Mouse (Mus musculus) embryonic fibroblast, embryonic 13.5 days (primary cell): ENCODE results near the gene Jdp2.

Experiments
- CTCF ChIP-seq: IDR thresholded peaks from 2 replicates; pipeline ENCODE4 v1.5.1; 2011; ENCODE audit warnings: mild to moderate bottlenecking, control low read depth, low read length, moderate library complexity, borderline replicate concordance; ENCODE audit not compliant: insufficient read depth
- POLR2A ChIP-seq: IDR thresholded peaks from 2 replicates; pipeline ENCODE4 v1.6.1; 2011; ENCODE audit warnings: low read depth, mild to moderate bottlenecking, control low read depth, low read length, moderate library complexity

DNA sequence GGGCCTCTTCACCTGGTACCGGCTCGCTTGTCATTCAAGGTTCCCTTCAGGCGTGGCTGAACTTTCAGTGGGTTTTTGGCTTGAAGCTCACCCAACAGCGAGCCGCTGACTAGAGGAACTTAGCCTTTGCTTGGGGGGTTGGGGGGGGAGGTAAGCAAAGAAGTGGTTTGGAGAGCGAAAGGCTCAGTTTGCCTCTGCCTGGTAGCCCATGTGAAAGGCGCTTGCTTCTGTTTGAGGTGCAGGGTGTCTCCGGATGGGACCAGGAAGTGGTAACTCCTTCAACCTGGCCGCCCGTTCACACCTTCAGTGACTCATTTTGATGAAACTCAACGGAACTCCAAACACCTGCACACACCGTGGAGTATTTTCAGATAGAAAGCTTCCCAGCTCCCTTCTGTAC lies 62.0 kb downstream of the Jdp2 start:
- TF ChIP-seq CTCF (no peak), POLR2A (no peak)
